ENCODE assay signal across 8 mouse cellular contexts in genomic region chr15:36873058-36873883, GRCm38 (mm10).
A peak's percentile ranks its signal among the peaks of the same experiment; 100 is the strongest.
DNase-seq lines count a peak whose midpoint lies in the region; ATAC-seq and TF ChIP-seq lines count a peak whose summit lies in the region.

No protein-coding gene starts in this region.

- no peaks in the 10 kb centered on the region for H3K27me3 ChIP-seq in C2C12 (ENCODE audit: control insufficient read depth, insufficient read depth, insufficient read length)
- no peaks in the 10 kb centered on the region for H3K27me3 ChIP-seq in forebrain, embryonic 15.5 days
- H3K27me3 ChIP-seq in limb, embryonic 11.5 days (ENCODE audit: control insufficient read depth, insufficient read depth, low read length) = no peaks in the 10 kb centered on the region
- 0 out of 2 replicates have a peak, but pooled peaks cover 3% of the 10 kb centered on the region for H3K27me3 ChIP-seq in midbrain, embryonic 13.5 days

- peaks cover 15% of the 10 kb centered on the region for H3K4me1 ChIP-seq in forebrain, embryonic 15.5 days
- peaks cover 3% of the 10 kb centered on the region; the same call in 1 of the 2 replicates for H3K4me1 ChIP-seq in limb, embryonic 11.5 days (ENCODE audit: control insufficient read depth, insufficient read depth, low read length)
- H3K4me1 ChIP-seq in midbrain, embryonic 13.5 days (replicated peaks) = peaks cover 28% of the 10 kb centered on the region

- H3K36me3 ChIP-seq in C2C12 (ENCODE audit: control insufficient read depth, insufficient read depth) = no peaks in the 10 kb centered on the region
- no peaks in the 10 kb centered on the region for H3K36me3 ChIP-seq in forebrain, embryonic 15.5 days
- H3K36me3 ChIP-seq in limb, embryonic 11.5 days (ENCODE audit: control insufficient read depth, insufficient read depth, low read length) = no peaks in the 10 kb centered on the region
- no peaks in the 10 kb centered on the region for H3K36me3 ChIP-seq in midbrain, embryonic 13.5 days

- no peaks in the 10 kb centered on the region for H3K9me3 ChIP-seq in forebrain, embryonic 15.5 days
- no peaks in the 10 kb centered on the region for H3K9me3 ChIP-seq in limb, embryonic 11.5 days (ENCODE audit: control insufficient read depth, low read length)
- H3K9me3 ChIP-seq in midbrain, embryonic 13.5 days = no peaks in the 10 kb centered on the region

- peak overlapping the region; percentile 39; the same call in 1 of the 2 replicates for H3K27ac ChIP-seq in forebrain, embryonic 15.5 days (replicated peaks)
- H3K27ac ChIP-seq in limb, embryonic 11.5 days (replicated peaks; ENCODE audit: low read depth, low read length) = 0 out of 2 replicates have a peak overlapping the region, but pooled peaks have one; percentile 10
- peak overlapping the region; percentile 81 for H3K27ac ChIP-seq in midbrain, embryonic 13.5 days

- no peak for TF ChIP-seq POLR2A in brain, embryonic 14.5 days (IDR thresholded peaks at IDR 0.05; ENCODE audit: borderline replicate concordance, extremely low read depth, insufficient read depth, insufficient read length, poor library complexity, severe bottlenecking)

- 0 out of 2 replicates have a peak overlapping the region, but pooled peaks have one; percentile 13 for H3K9ac ChIP-seq in forebrain, embryonic 15.5 days (replicated peaks)
- H3K9ac ChIP-seq in limb, embryonic 11.5 days (ENCODE audit: low read length) = no peak overlapping the region
- H3K9ac ChIP-seq in midbrain, embryonic 13.5 days (replicated peaks) = no peak overlapping the region

- 15% methylated on average over 10 of the region's 10 CpGs for WGBS in forebrain, embryonic 15.5 days
- 53% methylated on average over 10 of the region's 10 CpGs for WGBS in limb, embryonic 11.5 days
- WGBS in midbrain, embryonic 13.5 days = 11% methylated on average over 10 of the region's 10 CpGs

- H3K79me2 ChIP-seq in C2C12 (ENCODE audit: control insufficient read depth, insufficient read depth) = no peaks in the 10 kb centered on the region

- no peak overlapping the region for H3ac ChIP-seq in C2C12 (ENCODE audit: control insufficient read depth, insufficient read length, low read depth)

- no peaks in the 10 kb centered on the region for H3K79me3 ChIP-seq in C2C12 (ENCODE audit: low read depth)

- TF ChIP-seq CTCF in C2C12 (IDR thresholded peaks at IDR 0.05; ENCODE audit: control insufficient read depth, insufficient read depth, insufficient read length) = no peak
- no peak for TF ChIP-seq CTCF in brain, embryonic 14.5 days (IDR thresholded peaks at IDR 0.05; ENCODE audit: borderline replicate concordance, extremely low read depth, insufficient read depth, insufficient read length)

- DNase-seq in brain, embryonic 14.5 days (ENCODE audit: low read depth) = peak; percentile 85
- DNase-seq in heart, postnatal 4 days = peak; percentile 83
- DNase-seq in limb, embryonic 11.5 days (ENCODE audit: low spot score) = peak; percentile 34
- DNase-seq in thymus, postnatal 10 days (ENCODE audit: low spot score in 2 of 2) = no peak

- peak overlapping the region; percentile 17; the same call in 1 of the 2 replicates for H3K4me2 ChIP-seq in forebrain, embryonic 15.5 days (replicated peaks)
- H3K4me2 ChIP-seq in limb, embryonic 11.5 days (ENCODE audit: low read depth, severe bottlenecking) = no peak overlapping the region
- H3K4me2 ChIP-seq in midbrain, embryonic 13.5 days (replicated peaks) = peak overlapping the region; percentile 30

- peak; percentile 66 for ATAC-seq in forebrain, embryonic 15.5 days (replicated peaks)
- peak; percentile 47; the same call in 1 of the 2 replicates for ATAC-seq in limb, embryonic 11.5 days (ENCODE audit: insufficient number of reproducible peaks, low FRiP score, low TSS enrichment, low read depth)
- peak; percentile 87 for ATAC-seq in midbrain, embryonic 13.5 days
- ATAC-seq in erythroblast, adult 5-6 weeks (replicated peaks; ENCODE audit: low FRiP score, poor library complexity, severe bottlenecking) = no peak

- no peak overlapping the region for H3K4me3 ChIP-seq in C2C12 (ENCODE audit: insufficient read depth, poor library complexity, severe bottlenecking)
- H3K4me3 ChIP-seq in forebrain, embryonic 15.5 days = no peak overlapping the region
- H3K4me3 ChIP-seq in limb, embryonic 11.5 days (ENCODE audit: low read depth, low read length) = no peak overlapping the region
- no peak overlapping the region for H3K4me3 ChIP-seq in midbrain, embryonic 13.5 days (replicated peaks)

TF ChIP-seq in C2C12, 6 proteins besides CTCF, POLR2A, EP300 and RAD21:
- no peak for TF ChIP-seq MYOG (IDR thresholded peaks at IDR 0.05; ENCODE audit: control insufficient read depth, extremely low read depth, insufficient read length)
- TF ChIP-seq MAX (IDR thresholded peaks at IDR 0.05) = peak; percentile 13
- peak; percentile 97 for TF ChIP-seq MYOD1 (IDR thresholded peaks at IDR 0.05; ENCODE audit: control insufficient read depth, insufficient read length, low read depth)
- TF ChIP-seq USF1 (IDR thresholded peaks at IDR 0.05; ENCODE audit: low read depth) = no peak
- TF ChIP-seq FOSL1 (IDR thresholded peaks at IDR 0.05; ENCODE audit: insufficient read depth, low read length, poor library complexity, severe bottlenecking) = no peak
- peak; percentile 86 for TF ChIP-seq CEBPB (IDR thresholded peaks at IDR 0.05; ENCODE audit: low read depth)

Comparison
In these comparisons a context has a peak if more than half of its experiments do, and no peak if none do; other contexts are left out.
1. DNase-seq: peak in brain, embryonic 14.5 days (single experiment), heart, postnatal 4 days (single experiment) and limb, embryonic 11.5 days (single experiment); none in thymus, postnatal 10 days (0 of 2).
2. H3K27ac ChIP-seq: peak in every context shown above with its lines; median percentile 81 in midbrain, embryonic 13.5 days; 39 in forebrain, embryonic 15.5 days; 10 in limb, embryonic 11.5 days.